In the genomic region with DNA sequence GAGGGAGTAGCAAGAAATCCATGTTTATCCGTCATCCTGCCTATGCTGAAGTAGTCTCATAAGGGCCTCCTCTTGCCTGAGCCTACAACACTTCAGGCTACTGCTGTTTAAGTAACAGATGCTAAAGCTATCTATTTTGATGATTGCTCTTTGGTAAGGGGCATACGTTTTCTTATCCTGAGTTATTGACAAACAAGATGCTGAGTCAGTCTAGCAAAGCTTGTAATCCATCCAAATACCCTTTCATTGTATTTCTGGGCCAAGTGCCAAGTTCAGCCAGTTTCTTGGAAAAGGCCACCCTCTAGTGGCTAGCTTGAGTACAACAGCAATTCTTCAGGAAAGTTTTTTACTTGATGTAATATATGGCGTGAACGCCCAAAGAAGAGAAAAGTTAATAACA, we compare ENCODE assay signal across 8 mouse cellular contexts. TPM values are rescaled to one million over a fixed set of nuclear protein-coding genes. Genes with fewer than 3 reads are reported as not detected.
DNase-seq lines count a peak whose midpoint lies in the region; ATAC-seq and TF ChIP-seq lines count a peak whose summit lies in the region.

No protein-coding gene starts in this region.

- TF ChIP-seq EP300 in liver, postnatal 0 days (IDR thresholded peaks at IDR 0.05; ENCODE audit: low read depth): peak; percentile 20; the same call in 1 of the 2 replicates

- H3K36me3 ChIP-seq in liver, postnatal 0 days (replicated peaks; ENCODE audit: insufficient read depth, low read length): no peaks in the 10 kb centered on the region
- no peaks in the 10 kb centered on the region for H3K36me3 ChIP-seq in neural tube, embryonic 14.5 days (ENCODE audit: control insufficient read depth, insufficient read depth, low read length)

- no peak overlapping the region for H3K27ac ChIP-seq in liver, postnatal 0 days (ENCODE audit: low read depth)
- H3K27ac ChIP-seq in neural tube, embryonic 14.5 days (ENCODE audit: low read depth, low read length): no peak overlapping the region

- H3K9ac ChIP-seq in liver, postnatal 0 days (replicated peaks): no peak overlapping the region
- no peak overlapping the region for H3K9ac ChIP-seq in neural tube, embryonic 14.5 days (replicated peaks; ENCODE audit: low read depth, low read length)

- no peaks in the 10 kb centered on the region for H3K9me3 ChIP-seq in liver, postnatal 0 days (ENCODE audit: low read length)
- no peaks in the 10 kb centered on the region for H3K9me3 ChIP-seq in neural tube, embryonic 14.5 days (ENCODE audit: control insufficient read depth, low read length)

- no peak overlapping the region for H3K4me3 ChIP-seq in liver, postnatal 0 days (ENCODE audit: low read depth, low read length)
- H3K4me3 ChIP-seq in neural tube, embryonic 14.5 days (ENCODE audit: low read depth, low read length): no peak overlapping the region

- no peaks in the 10 kb centered on the region; the same call in 1 of the 2 replicates for H3K4me1 ChIP-seq in liver, postnatal 0 days (ENCODE audit: insufficient read depth)
- H3K4me1 ChIP-seq in neural tube, embryonic 14.5 days (ENCODE audit: control insufficient read depth, insufficient read depth, low read length): no peaks in the 10 kb centered on the region

- H3K4me2 ChIP-seq in liver, postnatal 0 days (ENCODE audit: low read depth, low read length): no peak overlapping the region
- no peak overlapping the region for H3K4me2 ChIP-seq in neural tube, embryonic 14.5 days (ENCODE audit: low read depth, low read length)

- H3K27me3 ChIP-seq in liver, postnatal 0 days (ENCODE audit: insufficient read depth, low read length): no peaks in the 10 kb centered on the region
- no peaks in the 10 kb centered on the region for H3K27me3 ChIP-seq in neural tube, embryonic 14.5 days (ENCODE audit: control insufficient read depth, insufficient read depth, low read length)

- DNase-seq in 3T3-L1 (ENCODE audit: low read depth, low spot score): peak; percentile 96
- peak; percentile 66 for DNase-seq in ES-CJ7 (ENCODE audit: low read depth, low spot score)
- DNase-seq in cerebellum, adult 18-20 months: peak; percentile 39 to 64
- peak; percentile 45 to 77 for DNase-seq in frontal cortex, postnatal 36 days (ENCODE audit: low spot score in 2 of 2)
- DNase-seq in kidney, postnatal 25 days: peak; percentile 40 to 91
- DNase-seq in liver, postnatal 0 days: peak; percentile 54

- no peak for ATAC-seq in liver, postnatal 0 days
- peak; percentile 46; the same call in 1 of the 2 replicates for ATAC-seq in neural tube, embryonic 14.5 days (ENCODE audit: low read depth)
- ATAC-seq in inflammation-experienced regulatory T-cells, adult 6 months: no peak

- 29% methylated on average over 4 of the region's 4 CpGs for WGBS in liver, postnatal 0 days (ENCODE audit: insufficient replicate concordance)
- 42% methylated on average over 4 of the region's 4 CpGs for WGBS in neural tube, embryonic 14.5 days

- TF ChIP-seq CTCF in liver, postnatal 0 days (IDR thresholded peaks at IDR 0.05; ENCODE audit: low read depth): peak; percentile 85

RNA-seq across cellular contexts. Expression of a gene that starts 46.2 kb away (rescaled TPM):
- polyA plus RNA-seq in liver, postnatal 0 days (2015; fragmentation: Nextera tagmentation; extraction: Ambion mirVana): 24.7 and 25.3 TPM in 2 replicates
- 2.7 and 7.7 TPM in 2 replicates for polyA plus RNA-seq in neural tube, embryonic 14.5 days (2014; fragmentation: Nextera tagmentation; extraction: Ambion mirVana)
- 1 to 10 TPM in 1 of 3 experiments, under 1 TPM in 2; 0.44 to 2.9 (median 0.69) TPM for polyA plus RNA-seq in inflammation-experienced regulatory T-cells, adult 6 months (2017; shearing (Covaris generic))
